Mouse (Mus musculus) ES-E14 (cell line): Measurements from ENCODE around the gene Palld. TPM values are rescaled to one million over a fixed set of nuclear protein-coding genes. Genes with fewer than 3 reads are reported as not detected.

Experiments
- DNase-seq: peaks from one replicate; pipeline ENCODE4 v3.0.0-alpha.2; 2013; ENCODE audit warnings: low read depth, low spot score
- H3K27ac ChIP-seq: 2 replicates; pipeline ENCODE4 v1.5.1; 2012; ENCODE audit warnings: low read depth, mild to moderate bottlenecking, low read length, moderate library complexity, mixed read lengths; ENCODE audit not compliant: poor library complexity, insufficient read depth, severe bottlenecking
- H3K36me3 ChIP-seq: 2 replicates; pipeline ENCODE4 v1.6.1; 2012; ENCODE audit warnings: mild to moderate bottlenecking, low read length, moderate library complexity, mixed read lengths; ENCODE audit not compliant: control insufficient read depth, poor library complexity, insufficient read depth, severe bottlenecking
- H3K4me1 ChIP-seq, 2 experiments: fragments of 150-350 bp in 1 of 2; sonication (generic) in 1 of 2; 2 replicates each; pipeline ENCODE4 v1.6.1; 2012; ENCODE audit warnings: low read length in 2 of 2, mild to moderate bottlenecking in 1 of 2, mixed read lengths in 1 of 2; ENCODE audit not compliant: control insufficient read depth in 2 of 2, insufficient read depth in 2 of 2, poor library complexity in 1 of 2
- H3K4me3 ChIP-seq, 2 experiments: fragments of 150-350 bp in 1 of 2; sonication (generic) in 1 of 2; 2 replicates each; pipeline ENCODE4 v1.5.1; 2012; ENCODE audit warnings: low read length in 2 of 2, low read depth in 1 of 2, mild to moderate bottlenecking in 1 of 2, mixed read lengths in 1 of 2; ENCODE audit not compliant: insufficient read depth in 1 of 2, poor library complexity in 1 of 2, severe bottlenecking in 1 of 2
- H3K9ac ChIP-seq: 2 replicates; pipeline ENCODE4 v1.6.1; 2012; ENCODE audit warnings: low read depth, mild to moderate bottlenecking, low read length, mixed read lengths; ENCODE audit not compliant: poor library complexity, insufficient read depth, severe bottlenecking
- H3K9me3 ChIP-seq: fragments of 150-350 bp; sonication (generic); 2 replicates; pipeline ENCODE4 v1.6.1; 2012; ENCODE audit warnings: low read depth, mild to moderate bottlenecking, low read length; ENCODE audit not compliant: control insufficient read depth, insufficient read depth
- CHD2 ChIP-seq: IDR thresholded peaks from 2 replicates; pipeline ENCODE4 v1.6.1; 2014; ENCODE audit warnings: mild to moderate bottlenecking, low read depth, low read length, inconsistent platforms
- HCFC1 ChIP-seq: IDR thresholded peaks from 2 replicates; pipeline ENCODE4 v1.6.1; 2012; ENCODE audit warnings: low read length, inconsistent platforms, borderline replicate concordance; ENCODE audit not compliant: insufficient read depth
- MAFK ChIP-seq: IDR thresholded peaks from 2 replicates; pipeline ENCODE4 v1.6.1; 2014; ENCODE audit warnings: mild to moderate bottlenecking, low read depth, low read length, inconsistent platforms; ENCODE audit not compliant: insufficient read depth
- ZC3H11A ChIP-seq: IDR thresholded peaks from 2 replicates; pipeline ENCODE4 v1.6.1; 2012; ENCODE audit warnings: low read depth, mild to moderate bottlenecking, inconsistent platforms, low read length, borderline replicate concordance
- ZNF384 ChIP-seq: IDR thresholded peaks from 2 replicates; pipeline ENCODE4 v1.6.1; 2012; ENCODE audit warnings: low read depth, low read length, inconsistent platforms
- in situ Hi-C, 2 experiments: fragments of 600-800 bp; cut with MboI; formaldehyde crosslinking; loops; one replicate each; pipeline ENCODE4 v1.15.1; 2025; ENCODE audit warnings: low sequenced_read_pairs in 2 of 2, inconsistent platforms in 1 of 2; ENCODE audit not compliant: unreplicated experiment in 2 of 2
- total RNA-seq: library from RNA; depleted of rRNA; stranded (reverse); fragments of 300-350 nt; gene quantifications from 2 replicates; pipeline ENCODE4 v1.2.3, GENCODE M21; 2012

Palld gene
- total RNA-seq, 1 experiment, result 36.3 TPM

- no peak for DNase-seq
- Histone ChIP-seq H3K27ac (no peak overlapping the region), H3K9ac (no peak overlapping the region), H3K9me3 (no peaks in the 10 kb centered on the region), H3K4me1 (no peaks in the 10 kb centered on the region), H3K36me3 (no peaks in the 10 kb centered on the region), H3K4me3 (no peak overlapping the region)
- TF ChIP-seq ZC3H11A (no peak), MAFK (no peak), HCFC1 (no peak), CHD2 (no peak), ZNF384 (no peak)
- in situ Hi-C loops, result no loop called here
Observed at GRCm38 (mm10) chr8:61778194-61778593, 124.3 kb downstream of the Palld start.

- H3K27ac ChIP-seq, result no peak overlapping the region
- H3K36me3 ChIP-seq, result no peaks in the 10 kb centered on the region
- H3K4me1 ChIP-seq, result no peaks in the 10 kb centered on the region
- no peak overlapping the region for H3K4me3 ChIP-seq
- no peak for DNase-seq
- no peak for TF ChIP-seq ZC3H11A
- no peak for TF ChIP-seq CHD2
- no peak for TF ChIP-seq MAFK
- no peak for TF ChIP-seq ZNF384
- no peak for TF ChIP-seq HCFC1
- H3K9ac ChIP-seq, result no peak overlapping the region
- no peaks in the 10 kb centered on the region for H3K9me3 ChIP-seq
- in situ Hi-C loops, result no loop called here
Observed at GRCm38 (mm10) chr8:61776560-61776959, 125.9 kb downstream of the Palld start.

- in situ Hi-C loops, result no loop called here
- Histone ChIP-seq H3K4me3 (no peak overlapping the region), H3K4me1 (no peaks in the 10 kb centered on the region), H3K27ac (no peak overlapping the region), H3K9ac (no peak overlapping the region), H3K9me3 (no peaks in the 10 kb centered on the region), H3K36me3 (no peaks in the 10 kb centered on the region)
- DNase-seq, result no peak
- TF ChIP-seq ZNF384, result no peak
Observed at GRCm38 (mm10) chr8:61775936-61776335, 126.6 kb downstream of the Palld start.

- Histone ChIP-seq H3K9ac (no peak overlapping the region), H3K9me3 (no peaks in the 10 kb centered on the region), H3K4me1 (no peaks in the 10 kb centered on the region), H3K4me3 (no peak overlapping the region), H3K36me3 (no peaks in the 10 kb centered on the region), H3K27ac (no peak overlapping the region)
- TF ChIP-seq MAFK, result no peak
- no peak for TF ChIP-seq CHD2
- TF ChIP-seq ZNF384, result no peak
- no peak for TF ChIP-seq ZC3H11A
- TF ChIP-seq HCFC1, result no peak
- DNase-seq, result no peak
- in situ Hi-C loops, result no loop called here
Observed at GRCm38 (mm10) chr8:61774161-61774560, 128.3 kb downstream of the Palld start.

- Histone ChIP-seq H3K9me3 (no peaks in the 10 kb centered on the region), H3K4me3 (no peak overlapping the region), H3K9ac (no peak overlapping the region), H3K4me1 (no peaks in the 10 kb centered on the region), H3K27ac (no peak overlapping the region), H3K36me3 (no peaks in the 10 kb centered on the region)
- in situ Hi-C loops, result no loop called here
- no peak for DNase-seq
- TF ChIP-seq ZNF384, result no peak
- TF ChIP-seq MAFK, result no peak
- no peak for TF ChIP-seq CHD2
- TF ChIP-seq ZC3H11A, result no peak
- TF ChIP-seq HCFC1, result no peak
Observed at GRCm38 (mm10) chr8:61773595-61774088, 128.8 kb downstream of the Palld start.
